32 mouse cellular contexts compared by ENCODE assay signal in genomic region chr3:105680346-105680745, GRCm38 (mm10). TPM values are rescaled to one million over a fixed set of nuclear protein-coding genes. Genes with fewer than 3 reads are reported as not detected.
"Had no signal": no experiment of that assay in that cellular context is flagged by ENCODE, and none has a peak within 500 bp of the region (broad histone marks: within the 10 kb centered on the region; RNA-seq: fewer than 3 reads in every experiment).

No protein-coding gene starts in this region.

- H3K4me3 ChIP-seq: limb, embryonic 10.5 days; limb, embryonic 12.5 days; limb, embryonic 13.5 days; limb, embryonic 15.5 days; liver, embryonic 12.5 days; liver, embryonic 13.5 days; liver, embryonic 15.5 days; lung, embryonic 15.5 days; megakaryocyte, embryonic 14.5 days; midbrain, embryonic 10.5 days; midbrain, embryonic 12.5 days; midbrain, embryonic 15.5 days; myocyte; neural tube, embryonic 12.5 days had no signal

- H3K4me1 ChIP-seq: limb, embryonic 10.5 days; limb, embryonic 12.5 days; limb, embryonic 13.5 days; limb, embryonic 15.5 days; liver, embryonic 15.5 days; lung, embryonic 15.5 days; midbrain, embryonic 10.5 days; midbrain, embryonic 12.5 days; midbrain, embryonic 15.5 days; neural tube, embryonic 12.5 days had no signal

- H3K9ac ChIP-seq: limb, embryonic 12.5 days; limb, embryonic 13.5 days; limb, embryonic 15.5 days; liver, embryonic 12.5 days; liver, embryonic 13.5 days; liver, embryonic 14.5 days; liver, embryonic 15.5 days; liver, postnatal 0 days; lung, embryonic 14.5 days; lung, embryonic 15.5 days; midbrain, embryonic 12.5 days; midbrain, embryonic 15.5 days; neural tube, embryonic 12.5 days had no signal

- ATAC-seq: liver, embryonic 12.5 days; liver, postnatal 0 days; lung, postnatal 0 days; midbrain, embryonic 15.5 days; midbrain, embryonic 16.5 days had no signal

- H3K4me2 ChIP-seq: limb, embryonic 12.5 days; limb, embryonic 13.5 days; limb, embryonic 15.5 days; liver, embryonic 11.5 days; liver, embryonic 12.5 days; liver, embryonic 13.5 days; liver, embryonic 15.5 days; lung, embryonic 14.5 days; lung, embryonic 15.5 days; midbrain, embryonic 12.5 days; midbrain, embryonic 15.5 days; neural tube, embryonic 12.5 days had no signal

- H3K27ac ChIP-seq: limb, embryonic 10.5 days; limb, embryonic 12.5 days; limb, embryonic 13.5 days; limb, embryonic 15.5 days; liver, embryonic 12.5 days; liver, embryonic 13.5 days; liver, embryonic 14.5 days; liver, embryonic 15.5 days; lung, embryonic 15.5 days; macrophage; midbrain, embryonic 10.5 days; midbrain, embryonic 12.5 days; midbrain, embryonic 15.5 days; neural tube, embryonic 12.5 days had no signal

- H3K9me3 ChIP-seq: limb, embryonic 10.5 days; limb, embryonic 12.5 days; limb, embryonic 13.5 days; limb, embryonic 15.5 days; liver, embryonic 12.5 days; liver, embryonic 13.5 days; liver, embryonic 15.5 days; lung, embryonic 15.5 days; megakaryocyte, embryonic 14.5 days; midbrain, embryonic 10.5 days; midbrain, embryonic 12.5 days; midbrain, embryonic 15.5 days; neural tube, embryonic 12.5 days had no signal

- H3K27me3 ChIP-seq: limb, embryonic 12.5 days; limb, embryonic 13.5 days; limb, embryonic 15.5 days; liver, embryonic 12.5 days; liver, embryonic 13.5 days; liver, embryonic 15.5 days; lung, embryonic 15.5 days; megakaryocyte, embryonic 14.5 days; midbrain, embryonic 12.5 days; midbrain, embryonic 15.5 days; neural tube, embryonic 12.5 days had no signal

- DNase-seq: left cerebral cortex, postnatal 4 days; liver; liver, embryonic 13.5 days; liver, postnatal 0 days; lung, adult 18-20 months; lung, adult 2 months; lung, embryonic 14.5 days; lung, postnatal 10 days; lung, postnatal 14 days; lung, postnatal 36 days; lung, postnatal 4 days; midbrain, embryonic 14.5 days had no signal

RNA-seq across cellular contexts. Expression of gene Inka2, which starts 24.1 kb away (rescaled TPM):
- total RNA-seq: megakaryocyte progenitor cell, adult 5-6 weeks; monocyte, adult 5-6 weeks had no signal
